Mouse (Mus musculus): ENCODE measurements around the gene Dppa2. TPM values are rescaled to one million over a fixed set of nuclear protein-coding genes. Genes with fewer than 3 reads are reported as not detected.

Gene Dppa2
- polyA plus RNA-seq, 2 experiments, result not detected

DNA sequence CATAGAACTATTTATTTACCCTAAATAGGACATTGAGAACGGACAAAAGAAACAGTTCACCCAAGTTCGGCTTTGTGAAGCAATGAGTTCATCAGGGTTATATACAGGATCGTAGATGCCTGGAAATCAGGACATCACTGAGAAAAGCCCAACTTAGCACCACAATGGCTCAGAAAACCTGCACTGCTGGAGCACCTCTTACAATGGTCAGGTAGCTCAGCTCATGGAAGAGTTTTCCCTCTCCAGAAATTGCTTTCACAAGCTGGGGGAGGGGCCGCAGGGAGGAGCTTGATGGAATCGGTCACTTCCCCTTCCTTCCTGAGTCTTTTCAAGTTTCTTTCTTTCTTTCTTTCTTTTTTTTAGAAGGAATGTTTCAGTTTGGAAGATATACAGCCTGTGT is 52.0 kb downstream of the Dppa2 start:
- no peak for DNase-seq (ENCODE audit: low read depth in 3 of 3, low spot score in 3 of 3)
- Histone ChIP-seq H3K36me3 (replicated peaks; ENCODE audit: control insufficient read depth, insufficient read depth, low read depth) (no peaks in the 10 kb centered on the region), H3K9ac (replicated peaks) (no peak overlapping the region), H3K9me3 (ENCODE audit: control insufficient read depth, low read length) (no peaks in the 10 kb centered on the region), H3K4me2 (ENCODE audit: low read depth) (no peak overlapping the region), H3K4me3 (ENCODE audit: insufficient read depth in 1 of 2, low read depth in 2 of 2, low read length in 2 of 2) (no peak overlapping the region), H3K4me1 (replicated peaks; ENCODE audit: control insufficient read depth in 2 of 2, insufficient read depth in 2 of 2, low read length in 1 of 2) (no peaks in the 10 kb centered on the region), H3K27ac (no peak overlapping the region), H3K27me3 (ENCODE audit: control insufficient read depth, insufficient read depth, low read length) (no peaks in the 10 kb centered on the region)
- ATAC-seq (ENCODE audit: insufficient read depth), result no peak
- TF ChIP-seq EP300 (IDR thresholded peaks at IDR 0.05; ENCODE audit: low read depth) (no peak), CTCF (IDR thresholded peaks at IDR 0.05; ENCODE audit: low read depth) (no peak)
- 64% methylated on average over 5 of the region's 5 CpGs for WGBS (ENCODE audit: insufficient replicate concordance)

DNA sequence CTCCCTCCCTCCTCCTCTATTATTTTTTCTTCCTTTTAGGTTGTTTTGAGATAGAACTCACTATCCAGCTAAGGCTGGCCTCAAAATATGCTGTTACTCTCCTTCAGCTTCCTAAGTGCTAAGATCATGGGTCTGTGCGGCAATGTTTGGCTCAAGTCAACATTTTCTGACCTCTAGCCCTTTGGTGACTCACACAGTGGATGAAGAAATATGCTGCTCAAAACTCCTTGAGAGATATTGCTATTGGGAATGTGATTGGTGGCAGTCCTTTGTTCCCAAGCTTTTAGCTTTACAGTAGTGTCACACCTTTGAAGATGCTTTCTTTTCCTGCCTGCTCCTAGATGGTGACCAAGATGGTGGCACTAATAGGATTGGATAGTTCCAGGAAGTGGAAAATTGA is 52.7 kb downstream of the Dppa2 start:
- Histone ChIP-seq H3K27me3 (ENCODE audit: control insufficient read depth, insufficient read depth, low read length) (no peaks in the 10 kb centered on the region), H3K36me3 (replicated peaks; ENCODE audit: control insufficient read depth, insufficient read depth, low read depth) (no peaks in the 10 kb centered on the region), H3K4me2 (ENCODE audit: low read depth) (no peak overlapping the region), H3K9me3 (ENCODE audit: control insufficient read depth, low read length) (no peaks in the 10 kb centered on the region), H3K9ac (replicated peaks) (no peak overlapping the region), H3K4me1 (replicated peaks; ENCODE audit: control insufficient read depth in 2 of 2, insufficient read depth in 2 of 2, low read length in 1 of 2) (no peaks in the 10 kb centered on the region), H3K4me3 (ENCODE audit: insufficient read depth in 1 of 2, low read depth in 2 of 2, low read length in 2 of 2) (no peak overlapping the region), H3K27ac (no peak overlapping the region)
- ATAC-seq (ENCODE audit: insufficient read depth) (no peak), DNase-seq (ENCODE audit: low read depth in 3 of 3, low spot score in 3 of 3) (no peak)
- WGBS (ENCODE audit: insufficient replicate concordance), result 81% methylated on average over 1 of the region's 1 CpGs
- no peak for TF ChIP-seq EP300 (IDR thresholded peaks at IDR 0.05; ENCODE audit: low read depth)
- TF ChIP-seq CTCF (IDR thresholded peaks at IDR 0.05; ENCODE audit: low read depth), result no peak

DNA sequence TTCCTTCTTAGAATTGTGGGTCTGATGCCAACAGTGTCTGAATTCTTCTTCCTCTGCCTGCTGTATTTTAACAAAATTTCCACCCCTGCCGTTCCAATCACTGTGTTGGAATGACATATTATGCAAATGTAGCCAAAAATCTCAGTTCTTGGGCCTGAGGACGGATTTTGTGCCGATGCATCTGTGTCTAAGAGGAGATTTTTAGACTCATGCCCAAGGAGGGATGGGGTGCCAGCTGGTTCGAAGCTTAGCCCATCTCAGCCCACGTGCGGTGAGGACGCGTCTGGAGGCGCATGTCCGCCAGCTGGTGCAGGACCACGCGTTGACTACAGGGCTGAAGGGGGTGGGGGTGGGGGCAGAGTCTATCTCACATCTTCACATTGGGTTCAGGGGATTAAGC is 57.2 kb downstream of the Dppa2 start:
- Histone ChIP-seq H3K27me3 (ENCODE audit: control insufficient read depth, insufficient read depth, low read length) (no peaks in the 10 kb centered on the region), H3K9ac (replicated peaks) (no peak overlapping the region), H3K4me1 (replicated peaks; ENCODE audit: control insufficient read depth in 2 of 2, insufficient read depth in 2 of 2, low read length in 1 of 2) (no peaks in the 10 kb centered on the region), H3K27ac (no peak overlapping the region), H3K4me2 (ENCODE audit: low read depth) (no peak overlapping the region), H3K36me3 (replicated peaks; ENCODE audit: control insufficient read depth, insufficient read depth, low read depth) (no peaks in the 10 kb centered on the region), H3K4me3 (ENCODE audit: insufficient read depth in 1 of 2, low read depth in 2 of 2, low read length in 2 of 2) (no peak overlapping the region), H3K9me3 (ENCODE audit: control insufficient read depth, low read length) (no peaks in the 10 kb centered on the region)
- WGBS (ENCODE audit: insufficient replicate concordance), result 78% methylated on average over 12 of the region's 12 CpGs
- no peak for TF ChIP-seq EP300 (IDR thresholded peaks at IDR 0.05; ENCODE audit: low read depth)
- TF ChIP-seq CTCF (IDR thresholded peaks at IDR 0.05; ENCODE audit: low read depth), result no peak
- DNase-seq (ENCODE audit: low read depth in 3 of 3, low spot score in 3 of 3) (no peak), ATAC-seq (ENCODE audit: insufficient read depth) (no peak)

DNA sequence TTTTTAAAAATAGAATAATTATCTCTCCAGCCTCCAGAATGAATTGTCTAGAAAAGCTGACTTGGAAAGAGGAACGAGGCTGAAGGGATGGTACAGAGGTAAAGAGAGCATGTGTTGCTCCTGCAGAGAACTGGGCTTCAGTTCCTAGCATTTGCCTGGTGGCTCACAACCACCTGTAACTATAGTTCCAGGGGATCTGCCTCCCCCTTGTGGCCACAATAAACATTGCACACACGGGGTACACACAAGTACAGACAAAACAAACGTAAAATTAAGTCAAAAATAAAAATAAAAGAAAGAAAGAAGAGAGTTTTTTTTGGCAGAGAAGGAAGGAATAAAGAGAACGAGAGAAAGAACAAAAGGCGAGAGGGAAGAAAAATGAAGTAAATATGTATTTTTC is 63.1 kb downstream of the Dppa2 start:
- H3K4me3 ChIP-seq (ENCODE audit: insufficient read depth in 1 of 2, low read depth in 2 of 2, low read length in 2 of 2), result no peak overlapping the region
- no peak overlapping the region for H3K27ac ChIP-seq
- TF ChIP-seq EP300 (IDR thresholded peaks at IDR 0.05; ENCODE audit: low read depth), result no peak
- peak; percentile 61 for TF ChIP-seq CTCF (IDR thresholded peaks at IDR 0.05; ENCODE audit: low read depth)
- no peak overlapping the region for H3K4me2 ChIP-seq (ENCODE audit: low read depth)
- H3K9me3 ChIP-seq (ENCODE audit: control insufficient read depth, low read length), result no peaks in the 10 kb centered on the region
- no peaks in the 10 kb centered on the region for H3K36me3 ChIP-seq (replicated peaks; ENCODE audit: control insufficient read depth, insufficient read depth, low read depth)
- no peaks in the 10 kb centered on the region for H3K4me1 ChIP-seq (replicated peaks; ENCODE audit: control insufficient read depth in 2 of 2, insufficient read depth in 2 of 2, low read length in 1 of 2)
- H3K9ac ChIP-seq (replicated peaks), result no peak overlapping the region
- no peak for DNase-seq (ENCODE audit: low read depth in 3 of 3, low spot score in 3 of 3)
- H3K27me3 ChIP-seq (ENCODE audit: control insufficient read depth, insufficient read depth, low read length), result no peaks in the 10 kb centered on the region
- ATAC-seq (ENCODE audit: insufficient read depth), result no peak
- WGBS (ENCODE audit: insufficient replicate concordance), result 64% methylated on average over 5 of the region's 5 CpGs

DNA sequence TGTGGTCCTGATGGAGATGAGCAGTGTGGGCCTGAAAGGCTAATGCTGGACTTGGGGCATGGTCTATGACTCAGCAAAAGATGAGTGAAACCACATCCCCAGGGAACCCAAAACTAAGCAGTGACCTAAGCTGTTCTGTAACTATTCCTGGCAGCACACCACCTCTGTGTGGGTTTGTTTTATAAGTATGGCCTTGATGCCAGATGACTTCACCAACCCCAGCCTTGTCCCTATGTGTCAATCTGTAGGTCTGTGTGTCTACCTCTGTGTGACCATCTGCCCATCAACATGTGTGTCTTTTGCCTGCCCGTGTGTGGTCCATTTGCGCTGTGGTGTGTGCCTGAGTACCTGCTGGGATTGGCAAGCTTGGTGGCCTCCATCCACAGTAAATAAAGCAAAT is 64.4 kb downstream of the Dppa2 start:
- Histone ChIP-seq H3K9me3 (ENCODE audit: control insufficient read depth, low read length) (no peaks in the 10 kb centered on the region), H3K27me3 (ENCODE audit: control insufficient read depth, insufficient read depth, low read length) (no peaks in the 10 kb centered on the region), H3K4me1 (replicated peaks; ENCODE audit: control insufficient read depth in 2 of 2, insufficient read depth in 2 of 2, low read length in 1 of 2) (no peaks in the 10 kb centered on the region), H3K4me2 (ENCODE audit: low read depth) (no peak overlapping the region), H3K27ac (no peak overlapping the region), H3K4me3 (ENCODE audit: insufficient read depth in 1 of 2, low read depth in 2 of 2, low read length in 2 of 2) (no peak overlapping the region), H3K9ac (replicated peaks) (no peak overlapping the region), H3K36me3 (replicated peaks; ENCODE audit: control insufficient read depth, insufficient read depth, low read depth) (no peaks in the 10 kb centered on the region)
- DNase-seq (ENCODE audit: low read depth in 3 of 3, low spot score in 3 of 3) (no peak), ATAC-seq (ENCODE audit: insufficient read depth) (no peak)
- WGBS (ENCODE audit: insufficient replicate concordance), result 80% methylated on average over 2 of the region's 2 CpGs
- TF ChIP-seq EP300 (IDR thresholded peaks at IDR 0.05; ENCODE audit: low read depth) (no peak), CTCF (IDR thresholded peaks at IDR 0.05; ENCODE audit: low read depth) (no peak)

Other genes starting within 250 kb of the Dppa2 start
- 0.02 TPM in 1 of 2 replicates, not detected in the other for gene Dppa4, start 20.2 kb upstream of the Dppa2 start, polyA plus RNA-seq (2012; rRNA removed)
- not detected in 2 replicates for gene Dppa4, start 20.2 kb upstream of the Dppa2 start, polyA plus RNA-seq (2014; fragmentation: Nextera tagmentation; extraction: Ambion mirVana)
- not detected in 2 replicates for gene Gm5485, start 108.5 kb downstream of the Dppa2 start, polyA plus RNA-seq (2012; rRNA removed)
- not detected in 2 replicates for gene Gm5485, start 108.5 kb downstream of the Dppa2 start, polyA plus RNA-seq (2014; fragmentation: Nextera tagmentation; extraction: Ambion mirVana)
- not detected in 2 replicates for gene Morc1, start 127.3 kb downstream of the Dppa2 start, polyA plus RNA-seq (2012; rRNA removed)
- gene Morc1, start 127.3 kb downstream of the Dppa2 start, polyA plus RNA-seq (2014; fragmentation: Nextera tagmentation; extraction: Ambion mirVana), result not detected in 2 replicates

All from liver, embryonic 14.5 days (tissue).